Mouse (Mus musculus): Measurements from ENCODE around the gene Gm20388.

Gene Gm20388

GRCm38 (mm10) chr8:122102286-122102685 is 2191.6 kb downstream of the Gm20388 start:
- DNase-seq (ENCODE audit: low spot score in 2 of 2) = no peak

DNA sequence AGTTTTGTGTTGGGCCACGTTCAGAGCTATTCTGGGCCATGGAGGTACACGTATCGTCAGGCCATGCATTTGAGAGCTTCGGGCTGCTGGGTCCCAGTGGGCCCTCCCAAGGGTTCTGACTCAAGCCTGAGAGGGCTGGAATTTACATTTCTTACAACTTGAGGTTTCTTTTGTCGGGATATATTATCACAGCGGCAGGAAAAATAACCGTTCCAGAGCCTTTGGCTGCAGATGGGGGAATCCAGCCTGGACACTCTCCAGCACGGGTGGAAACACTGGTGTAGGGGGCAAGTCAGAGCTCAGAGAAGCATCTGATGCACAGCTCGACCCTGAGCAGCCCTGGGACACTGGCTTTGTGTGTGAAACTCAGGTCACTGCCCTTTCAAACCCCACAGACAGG is 2192.6 kb downstream of the Gm20388 start:
- no peak for DNase-seq (ENCODE audit: low spot score in 2 of 2)

DNA sequence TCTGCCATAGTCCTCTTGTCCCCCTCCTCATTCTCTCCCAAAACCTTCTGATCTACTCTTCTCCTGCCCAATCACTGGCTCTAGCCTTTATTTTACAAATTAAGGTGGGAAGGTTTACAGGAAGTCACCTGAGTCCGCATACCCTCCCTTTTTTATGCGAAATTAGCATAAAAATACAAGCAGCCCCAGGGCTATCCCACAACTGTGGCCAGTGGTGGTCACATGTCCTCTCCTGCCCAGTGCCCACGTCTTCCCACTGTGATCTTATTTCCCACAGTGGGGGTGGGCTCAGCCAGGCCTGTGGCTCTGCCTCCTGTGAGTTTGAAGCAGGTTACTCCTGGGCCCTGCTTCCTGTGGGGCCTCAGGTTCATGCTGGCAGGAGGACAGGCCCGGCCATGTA is 2194.0 kb downstream of the Gm20388 start:
- DNase-seq (ENCODE audit: low spot score in 2 of 2) = no peak

DNA sequence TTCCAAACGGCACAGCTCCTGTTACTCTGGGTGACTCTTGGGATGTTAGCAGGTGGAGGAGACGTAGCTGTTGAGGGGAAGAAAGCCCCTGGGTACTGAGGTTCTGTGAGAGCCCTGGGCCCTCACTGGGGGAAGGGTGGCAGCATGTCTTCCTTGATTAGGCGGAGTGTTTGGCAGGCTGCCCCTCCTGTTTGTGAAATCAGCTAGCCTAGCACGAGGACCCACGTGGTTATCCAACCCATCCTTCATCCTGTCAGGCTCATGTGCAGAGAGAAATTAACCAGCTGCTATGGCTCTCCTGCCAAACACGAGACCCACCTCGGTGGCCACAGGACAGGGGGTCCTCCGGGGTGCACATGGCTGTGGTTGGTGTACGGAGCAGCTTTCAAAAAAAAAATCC is 2195.6 kb downstream of the Gm20388 start:
- no peak for DNase-seq (ENCODE audit: low spot score in 2 of 2)

- DNase-seq (ENCODE audit: low spot score in 2 of 2) = no peak
Observed at GRCm38 (mm10) chr8:122110240-122110866, 2199.7 kb downstream of the Gm20388 start.

DNA sequence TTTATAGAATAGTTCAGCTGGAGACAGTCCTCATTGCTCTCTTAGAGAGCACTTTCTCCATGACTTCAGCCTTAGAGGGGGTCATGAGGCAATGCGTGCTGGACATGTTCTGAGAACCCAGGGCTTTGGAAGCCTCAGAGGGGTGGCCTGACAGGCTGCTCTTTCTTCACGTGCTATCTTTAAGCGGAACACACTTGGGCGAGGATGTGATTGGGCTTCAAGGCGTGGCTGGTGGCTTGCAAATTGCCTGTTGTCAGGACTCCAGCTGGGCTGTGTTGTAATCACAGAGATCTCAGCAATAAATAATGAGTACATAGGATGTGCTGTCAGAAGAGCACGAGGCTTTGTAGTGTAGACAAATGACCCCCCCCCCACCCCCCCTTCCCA is 2200.2 kb downstream of the Gm20388 start:
- peak in 1 of 2 experiments; percentile 38 for DNase-seq (ENCODE audit: low spot score in 2 of 2)

DNA sequence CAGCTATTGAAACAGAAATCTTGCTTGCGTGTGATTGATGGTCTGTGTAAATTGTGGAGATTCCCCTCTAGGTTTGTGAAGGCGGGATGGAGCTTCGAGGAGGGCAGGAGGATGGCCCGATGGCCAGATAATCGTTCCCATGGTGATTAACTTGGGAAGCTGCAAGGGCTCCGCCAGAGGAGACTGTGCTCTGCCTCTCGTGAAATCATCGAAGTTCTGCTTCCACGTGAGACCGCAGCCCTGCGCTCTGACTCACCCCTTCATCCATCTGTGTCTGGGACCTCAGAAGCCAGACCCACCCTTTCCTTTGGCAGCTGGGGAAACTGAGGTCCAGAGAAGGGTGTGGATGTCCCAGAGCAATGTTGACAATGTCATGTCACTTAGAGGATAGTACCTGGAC is 2201.1 kb downstream of the Gm20388 start:
- no peak for DNase-seq (ENCODE audit: low spot score in 2 of 2)

GRCm38 (mm10) chr8:122112264-122112965 is 2201.8 kb downstream of the Gm20388 start:
- no peak for DNase-seq (ENCODE audit: low spot score in 2 of 2)

DNA sequence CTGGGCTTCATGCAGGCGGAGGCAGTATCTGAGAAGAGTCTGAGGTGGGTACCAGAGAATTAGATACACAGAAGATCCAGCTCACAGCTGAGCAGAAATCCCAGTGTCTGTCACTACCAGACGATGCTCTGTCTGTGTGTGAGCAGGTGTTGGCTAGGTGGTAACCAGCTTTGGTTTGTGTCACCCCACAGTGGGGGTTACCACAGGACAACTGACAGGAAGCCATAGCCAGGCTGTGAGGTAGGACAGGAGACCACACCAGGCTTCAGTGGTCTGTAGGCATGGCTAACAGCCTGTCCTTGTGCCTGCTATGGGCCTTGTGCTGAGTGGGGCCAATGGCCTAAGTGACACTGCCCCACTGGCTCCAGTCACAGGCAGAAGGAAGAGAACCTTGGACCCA is 2204.2 kb downstream of the Gm20388 start:
- DNase-seq (ENCODE audit: low spot score in 2 of 2) = no peak

DNA sequence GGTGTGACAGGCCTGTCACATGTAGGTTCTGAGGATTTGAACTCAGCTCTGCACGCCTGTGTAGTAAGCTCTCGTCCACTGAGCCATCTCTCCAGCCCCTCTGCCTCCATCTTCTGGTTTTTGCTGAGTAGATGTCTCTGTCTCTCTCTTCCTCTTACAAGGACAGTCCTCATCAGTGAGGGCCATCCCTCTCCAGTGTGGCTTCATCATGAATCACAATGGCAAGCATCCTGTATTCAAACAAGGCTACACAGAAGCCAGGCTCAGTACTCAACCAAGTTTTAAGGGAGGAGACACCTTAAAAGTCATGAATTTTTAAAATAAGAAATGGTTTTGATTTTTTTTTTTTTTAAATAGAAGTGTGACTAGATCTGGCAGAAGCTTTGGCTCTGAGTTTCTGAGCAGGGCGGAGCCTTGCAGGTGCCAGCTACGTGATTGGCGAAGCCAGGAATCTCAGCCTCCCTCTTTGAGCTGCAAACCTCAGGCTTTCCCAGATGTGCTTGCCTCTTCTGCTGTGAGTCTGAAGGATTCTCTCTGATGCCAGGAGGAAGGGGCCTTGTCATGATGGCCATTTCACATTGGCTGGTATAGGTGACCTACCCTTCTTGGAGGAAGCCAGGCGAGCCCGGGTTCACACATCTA is 2206.2 kb downstream of the Gm20388 start:
- DNase-seq (ENCODE audit: low spot score in 2 of 2) = no peak

- DNase-seq (ENCODE audit: low spot score in 2 of 2) = no peak
Observed at GRCm38 (mm10) chr8:122118097-122118496, 2207.5 kb downstream of the Gm20388 start.

DNA sequence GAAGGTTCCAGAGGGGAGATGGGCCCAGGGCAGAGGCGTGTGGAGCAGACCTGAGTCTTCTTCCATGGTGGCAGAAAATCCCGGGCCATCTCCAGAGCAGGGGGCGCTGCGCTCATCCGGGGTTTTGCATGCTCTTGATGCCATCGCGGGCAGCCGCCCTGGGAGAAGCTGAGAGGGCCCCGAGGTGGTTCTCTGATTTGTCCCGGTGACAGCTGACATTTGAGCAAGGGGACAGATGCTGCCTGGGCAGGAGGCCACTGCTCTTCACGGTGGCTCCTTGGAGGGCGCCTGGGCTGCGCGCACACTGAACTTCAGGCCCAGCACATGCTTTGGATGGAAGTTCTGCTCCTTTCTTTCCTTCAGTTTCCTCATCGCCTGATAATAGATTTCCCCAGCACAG is 2207.9 kb downstream of the Gm20388 start:
- no peak for DNase-seq (ENCODE audit: low spot score in 2 of 2)

- DNase-seq (ENCODE audit: low spot score in 2 of 2) = no peak
Observed at GRCm38 (mm10) chr8:122124326-122124725, 2213.7 kb downstream of the Gm20388 start.

DNA sequence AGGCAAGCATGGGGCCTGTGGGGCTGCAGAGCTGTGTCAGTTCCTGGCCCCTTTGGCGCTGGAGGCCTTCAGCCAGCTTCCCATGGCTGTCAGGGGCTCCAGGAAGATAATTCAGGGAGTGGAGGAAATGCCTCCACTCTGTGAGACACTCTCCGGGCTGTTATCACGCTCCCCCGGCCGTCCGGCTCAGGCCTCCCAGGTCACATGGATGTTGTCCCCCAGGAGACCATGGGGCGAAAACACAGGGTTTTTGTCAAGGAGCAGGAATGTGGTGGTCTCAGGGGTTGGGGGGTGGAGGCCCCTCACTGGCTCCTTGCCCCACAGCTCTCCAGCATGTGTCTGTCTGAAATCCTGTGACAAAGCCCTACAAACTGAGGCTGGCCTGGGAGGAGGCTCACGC is 2216.0 kb downstream of the Gm20388 start:
- no peak for DNase-seq (ENCODE audit: low spot score in 2 of 2)

DNA sequence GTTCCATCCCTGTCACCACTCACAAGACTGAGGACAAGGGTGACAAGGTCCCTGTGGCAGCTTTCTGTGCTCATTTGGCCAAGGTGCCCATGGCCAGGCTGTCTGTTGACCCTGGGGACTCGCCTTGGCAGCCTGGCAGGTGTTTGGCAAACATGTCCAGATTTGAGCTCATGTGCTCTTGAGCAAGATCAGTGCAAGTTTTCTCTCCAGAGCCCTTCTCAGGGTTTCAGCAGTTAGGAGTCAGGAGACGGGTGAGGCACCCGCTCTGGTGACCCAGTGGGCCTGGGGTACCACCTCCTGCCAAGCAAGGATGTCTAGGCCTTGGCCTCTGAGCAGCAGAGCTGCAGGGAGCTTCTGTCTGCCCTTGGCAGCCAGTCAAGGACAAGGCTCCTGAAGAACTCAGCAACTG is 2223.5 kb downstream of the Gm20388 start:
- DNase-seq (ENCODE audit: low spot score in 2 of 2) = no peak

GRCm38 (mm10) chr8:122135494-122135893 is 2224.9 kb downstream of the Gm20388 start:
- DNase-seq (ENCODE audit: low spot score in 2 of 2) = peak in 1 of 2 experiments; percentile 17

DNA sequence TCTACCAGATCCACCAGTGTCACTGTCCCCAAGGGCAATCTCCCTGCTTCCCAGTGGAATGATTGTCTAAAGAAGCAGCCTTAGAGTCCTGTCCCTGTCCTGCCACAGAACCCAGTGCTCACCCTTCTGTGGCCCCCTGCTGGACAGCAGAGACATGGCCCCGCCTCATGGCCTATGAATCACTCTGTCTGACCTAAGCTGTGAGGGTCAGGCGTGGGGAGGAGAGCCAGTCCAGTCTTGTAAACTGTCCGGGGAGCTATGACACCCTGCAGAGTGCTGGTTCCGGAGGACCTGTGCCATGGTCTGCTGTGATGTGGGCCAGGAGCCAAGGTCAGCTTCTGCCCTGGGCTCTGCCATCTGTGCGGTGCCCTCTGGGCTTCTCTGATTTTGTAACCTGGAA is 2229.1 kb downstream of the Gm20388 start:
- DNase-seq (ENCODE audit: low spot score in 2 of 2) = peak in 1 of 2 experiments; percentile 35

- no peak for DNase-seq (ENCODE audit: low spot score in 2 of 2)
Observed at GRCm38 (mm10) chr8:122140411-122140810, 2229.8 kb downstream of the Gm20388 start.

DNA sequence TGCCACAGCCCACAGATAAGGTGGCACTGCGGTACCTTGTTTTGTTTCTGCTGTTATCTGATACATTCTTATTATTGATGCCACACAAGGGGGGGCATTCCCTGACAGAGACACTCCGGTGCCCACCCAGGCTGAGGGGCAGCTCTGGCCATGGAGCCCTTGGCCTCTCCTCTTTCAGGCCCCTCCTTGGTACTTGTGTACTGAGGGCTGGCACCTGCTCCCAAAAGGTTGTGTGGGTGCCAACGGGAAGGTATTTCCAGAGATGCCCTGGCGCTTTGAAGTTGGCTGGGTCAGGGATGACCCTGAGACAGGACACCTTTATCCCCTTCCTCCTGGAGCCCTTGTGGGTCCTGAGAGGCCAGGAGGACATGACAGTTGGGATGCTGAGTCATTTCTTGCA is 2231.8 kb downstream of the Gm20388 start:
- no peak for DNase-seq (ENCODE audit: low spot score in 2 of 2)

GRCm38 (mm10) chr8:122143231-122143630 is 2232.6 kb downstream of the Gm20388 start:
- peak in 1 of 2 experiments; percentile 17 for DNase-seq (ENCODE audit: low spot score in 2 of 2)

GRCm38 (mm10) chr8:122144729-122145311 is 2234.2 kb downstream of the Gm20388 start:
- DNase-seq (ENCODE audit: low spot score in 2 of 2) = no peak

- DNase-seq (ENCODE audit: low spot score in 2 of 2) = no peak
Observed at GRCm38 (mm10) chr8:122149045-122149444, 2238.4 kb downstream of the Gm20388 start.

- no peak for DNase-seq (ENCODE audit: low spot score in 2 of 2)
Observed at GRCm38 (mm10) chr8:122149606-122150005, 2239.0 kb downstream of the Gm20388 start.

All from left cerebral cortex, adult 9 months (tissue).